Mouse (Mus musculus): ENCODE data around the gene Nphs1. TPM values are rescaled to one million over a fixed set of nuclear protein-coding genes. Genes with fewer than 3 reads are reported as not detected.

Nphs1 gene
- polyA plus RNA-seq, 1 experiment from 2014 or later: not detected

GRCm38 (mm10) chr7:30440697-30441096, 17.4 kb upstream of the Nphs1 start:
- Histone ChIP-seq H3K4me2 (no peak overlapping the region), H3K9ac (replicated peaks) (no peak overlapping the region), H3K27me3 (peaks cover 77% of the 10 kb centered on the region), H3K27ac (no peak overlapping the region), H3K4me3 (replicated peaks) (no peak overlapping the region), H3K9me3 (no peaks in the 10 kb centered on the region), H3K36me3 (peaks cover 32% of the 10 kb centered on the region), H3K4me1 (replicated peaks) (peaks cover 10% of the 10 kb centered on the region)
- ATAC-seq (ENCODE audit: insufficient number of reproducible peaks, insufficient read depth, low FRiP score, low TSS enrichment, low read depth): no peak
- 20% methylated on average over 4 of the region's 5 CpGs for WGBS

GRCm38 (mm10) chr7:30443696-30444095, 14.4 kb upstream of the Nphs1 start:
- no peak overlapping the region for H3K27ac ChIP-seq
- WGBS: 22% methylated on average over 9 of the region's 9 CpGs
- 0 out of 2 replicates have a peak, but pooled peaks cover 8% of the 10 kb centered on the region for H3K9me3 ChIP-seq
- H3K9ac ChIP-seq (replicated peaks): no peak overlapping the region
- H3K4me1 ChIP-seq (replicated peaks): peaks cover 10% of the 10 kb centered on the region
- no peak for ATAC-seq (ENCODE audit: insufficient number of reproducible peaks, insufficient read depth, low FRiP score, low TSS enrichment, low read depth)
- H3K36me3 ChIP-seq: peaks cover 18% of the 10 kb centered on the region
- peaks cover 75% of the 10 kb centered on the region for H3K27me3 ChIP-seq
- no peak overlapping the region for H3K4me3 ChIP-seq (replicated peaks)
- H3K4me2 ChIP-seq: peak overlapping the region; percentile 80

GRCm38 (mm10) chr7:30444154-30444970, 13.8 kb upstream of the Nphs1 start:
- Histone ChIP-seq H3K27ac (no peak overlapping the region), H3K4me2 (peak overlapping the region; percentile 80), H3K4me3 (replicated peaks) (peak overlapping the region; percentile 73), H3K27me3 (peaks cover 79% of the 10 kb centered on the region), H3K9ac (replicated peaks) (peak overlapping the region; percentile 71), H3K9me3 (0 out of 2 replicates have a peak, but pooled peaks cover 8% of the 10 kb centered on the region), H3K4me1 (replicated peaks) (peaks cover 10% of the 10 kb centered on the region), H3K36me3 (peaks cover 18% of the 10 kb centered on the region)
- under 1% methylated on average over 38 of the region's 38 CpGs for WGBS
- peak; percentile 10; the same call in 1 of the 2 replicates for ATAC-seq (ENCODE audit: insufficient number of reproducible peaks, insufficient read depth, low FRiP score, low TSS enrichment, low read depth)

- H3K27me3 ChIP-seq: peaks cover 79% of the 10 kb centered on the region
- under 1% methylated on average over 50 of the region's 72 CpGs for WGBS
Observed at GRCm38 (mm10) chr7:30444971-30445751, 13.0 kb upstream of the Nphs1 start, which contains the start of gene Aplp1. Gene Aplp1 (minus strand): TSS chr7:30445535.

GRCm38 (mm10) chr7:30450241-30450640, 7.9 kb upstream of the Nphs1 start:
- whole genome bisulfite sequencing: 65% methylated on average over 7 of the region's 7 CpGs
- 0 out of 2 replicates have a peak, but pooled peaks cover 8% of the 10 kb centered on the region for H3K9me3 ChIP-seq
- H3K27me3 ChIP-seq: peaks cover 85% of the 10 kb centered on the region
- H3K36me3 ChIP-seq: no peaks in the 10 kb centered on the region
- H3K4me1 ChIP-seq (replicated peaks): no peaks in the 10 kb centered on the region
- H3K4me2 ChIP-seq: no peak overlapping the region
- ATAC-seq (ENCODE audit: insufficient number of reproducible peaks, insufficient read depth, low FRiP score, low TSS enrichment, low read depth): no peak
- no peak overlapping the region for H3K4me3 ChIP-seq (replicated peaks)
- H3K9ac ChIP-seq (replicated peaks): no peak overlapping the region
- H3K27ac ChIP-seq: no peak overlapping the region

More at GRCm38 (mm10) chr7:30444971-30445751, 13.0 kb upstream of the Nphs1 start, which contains the start of gene Aplp1:
- peak within 1 kb of the TSS; percentile 71 for H3K9ac ChIP-seq (replicated peaks)
- H3K4me3 ChIP-seq (replicated peaks): peak within 1 kb of the TSS; percentile 73
- peak; percentile 76; the same call in 1 of the 2 replicates for ATAC-seq (ENCODE audit: insufficient number of reproducible peaks, insufficient read depth, low FRiP score, low TSS enrichment, low read depth)
- H3K36me3 ChIP-seq: peaks cover 11% of the 10 kb centered on the region
- H3K4me1 ChIP-seq (replicated peaks): peaks cover 10% of the 10 kb centered on the region
- peak within 1 kb of the TSS; percentile 80 for H3K4me2 ChIP-seq
- 0 out of 2 replicates have a peak within 1 kb of the TSS, but pooled peaks have one; percentile 4 for H3K27ac ChIP-seq
- 0 out of 2 replicates have a peak, but pooled peaks cover 8% of the 10 kb centered on the region for H3K9me3 ChIP-seq

- WGBS: 15% methylated on average over 25 of the region's 25 CpGs
- H3K9me3 ChIP-seq: no peaks in the 10 kb centered on the region; the same call in 1 of the 2 replicates
- peaks cover 92% of the 10 kb centered on the region for H3K27me3 ChIP-seq
- H3K36me3 ChIP-seq: no peaks in the 10 kb centered on the region
- no peak overlapping the region for H3K4me3 ChIP-seq (replicated peaks)
- ATAC-seq (ENCODE audit: insufficient number of reproducible peaks, insufficient read depth, low FRiP score, low TSS enrichment, low read depth): no peak
- peaks cover 14% of the 10 kb centered on the region for H3K4me1 ChIP-seq (replicated peaks)
- no peak overlapping the region for H3K9ac ChIP-seq (replicated peaks)
- H3K4me2 ChIP-seq: no peak overlapping the region
- H3K27ac ChIP-seq: no peak overlapping the region
Observed at GRCm38 (mm10) chr7:30453327-30453726, 4.8 kb upstream of the Nphs1 start.

GRCm38 (mm10) chr7:30453766-30454165, 4.3 kb upstream of the Nphs1 start:
- Histone ChIP-seq H3K9ac (replicated peaks) (no peak overlapping the region), H3K27ac (no peak overlapping the region), H3K36me3 (no peaks in the 10 kb centered on the region), H3K27me3 (peaks cover 93% of the 10 kb centered on the region), H3K4me1 (replicated peaks) (peaks cover 14% of the 10 kb centered on the region), H3K4me3 (replicated peaks) (no peak overlapping the region), H3K9me3 (no peaks in the 10 kb centered on the region; the same call in 1 of the 2 replicates), H3K4me2 (no peak overlapping the region)
- 2% methylated on average over 25 of the region's 25 CpGs for WGBS
- no peak for ATAC-seq (ENCODE audit: insufficient number of reproducible peaks, insufficient read depth, low FRiP score, low TSS enrichment, low read depth)

- Histone ChIP-seq H3K27ac (no peak overlapping the region), H3K9ac (replicated peaks) (no peak overlapping the region), H3K9me3 (no peaks in the 10 kb centered on the region; the same call in 1 of the 2 replicates), H3K4me3 (replicated peaks) (no peak overlapping the region), H3K36me3 (no peaks in the 10 kb centered on the region), H3K27me3 (peaks cover 94% of the 10 kb centered on the region), H3K4me2 (no peak overlapping the region), H3K4me1 (replicated peaks) (peaks cover 14% of the 10 kb centered on the region)
- WGBS: 10% methylated on average over 6 of the region's 6 CpGs
- ATAC-seq (ENCODE audit: insufficient number of reproducible peaks, insufficient read depth, low FRiP score, low TSS enrichment, low read depth): no peak
Observed at GRCm38 (mm10) chr7:30454259-30454658, 3.9 kb upstream of the Nphs1 start.

GRCm38 (mm10) chr7:30456487-30456886, 1.6 kb upstream of the Nphs1 start:
- 2% methylated on average over 9 of the region's 9 CpGs for WGBS

GRCm38 (mm10) chr7:30456911-30457628, 1.0 kb upstream of the Nphs1 start:
- Histone ChIP-seq H3K4me2 (peak overlapping the region; percentile 36), H3K27ac (no peak overlapping the region), H3K9ac (replicated peaks) (no peak overlapping the region), H3K9me3 (no peaks in the 10 kb centered on the region; the same call in 1 of the 2 replicates), H3K4me1 (replicated peaks) (peaks cover 14% of the 10 kb centered on the region), H3K36me3 (no peaks in the 10 kb centered on the region), H3K27me3 (peaks cover 97% of the 10 kb centered on the region), H3K4me3 (replicated peaks) (peak overlapping the region; percentile 22; the same call in 1 of the 2 replicates)
- 0 out of 2 replicates have a peak, but pooled peaks have one; percentile 22 for ATAC-seq (ENCODE audit: insufficient number of reproducible peaks, insufficient read depth, low FRiP score, low TSS enrichment, low read depth)
- under 1% methylated on average over 31 of the region's 31 CpGs for WGBS

More at GRCm38 (mm10) chr7:30456487-30456886, 1.6 kb upstream of the Nphs1 start:
- peaks cover 98% of the 10 kb centered on the region for H3K27me3 ChIP-seq
- no peak overlapping the region for H3K9ac ChIP-seq (replicated peaks)
- no peaks in the 10 kb centered on the region for H3K36me3 ChIP-seq
- no peak overlapping the region for H3K27ac ChIP-seq
- H3K4me3 ChIP-seq (replicated peaks): peak overlapping the region; percentile 22; the same call in 1 of the 2 replicates
- ATAC-seq (ENCODE audit: insufficient number of reproducible peaks, insufficient read depth, low FRiP score, low TSS enrichment, low read depth): no peak
- no peaks in the 10 kb centered on the region; the same call in 1 of the 2 replicates for H3K9me3 ChIP-seq
- H3K4me2 ChIP-seq: peak overlapping the region; percentile 36; the same call in 1 of the 2 replicates
- peaks cover 14% of the 10 kb centered on the region for H3K4me1 ChIP-seq (replicated peaks)
